Mouse (Mus musculus): ENCODE results near the gene Slc39a9. TPM values are rescaled to one million over a fixed set of nuclear protein-coding genes. Genes with fewer than 3 reads are reported as not detected.

Slc39a9 gene
- polyA plus RNA-seq (2015; fragmentation: Nextera tagmentation; extraction: Ambion mirVana) = 25.0 and 25.7 TPM in 2 replicates

DNA sequence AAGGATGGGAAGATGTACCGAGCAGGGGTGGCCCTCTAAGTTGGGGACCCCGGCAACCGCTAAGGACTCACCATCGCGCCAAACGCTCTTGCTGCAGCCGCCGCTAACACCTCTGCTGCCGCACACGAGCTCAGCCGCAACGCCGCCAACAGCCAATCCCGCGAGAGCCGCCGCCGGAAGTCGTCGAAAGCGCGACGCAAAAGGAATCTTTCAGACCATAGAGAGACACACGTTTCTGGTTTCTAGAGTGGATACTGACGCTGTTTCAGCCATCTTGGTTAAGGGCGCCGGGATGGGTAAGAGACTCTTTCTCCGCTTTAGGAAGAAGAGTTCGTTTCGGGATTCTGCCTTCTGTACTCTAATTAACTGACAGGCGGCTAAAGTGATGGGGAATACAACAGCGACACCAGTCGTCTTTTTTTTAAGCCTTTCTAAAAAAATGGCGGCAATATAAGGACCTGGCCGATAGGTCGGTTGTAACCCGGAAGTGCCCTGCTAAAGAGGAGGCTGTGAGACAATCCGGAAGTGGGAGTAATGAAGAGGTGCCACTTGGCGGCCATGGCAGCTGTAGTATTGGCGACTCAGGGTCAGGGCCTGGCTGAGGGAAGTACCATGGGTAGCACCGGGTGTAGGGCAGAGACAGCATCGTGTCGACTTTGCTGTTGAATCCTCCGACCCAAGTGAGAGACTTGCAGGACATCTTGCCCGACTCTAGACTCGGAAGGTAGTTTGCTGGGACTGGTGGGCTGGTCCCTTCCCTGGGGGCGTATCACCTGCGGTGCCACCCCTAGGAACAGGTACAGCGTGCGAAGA, at the start of gene Slc39a9, which contains the start of gene Erh:
Gene Slc39a9, plus strand, starts transcription at position 191 of the 813 bp plus-strand sequence.
Gene Erh, minus strand, starts transcription at position 649 of the 813 bp plus-strand sequence.
- peak; percentile 97 for ATAC-seq (ENCODE audit: low FRiP score, low read depth)
- Histone ChIP-seq H3K9me3 (no peaks in the 10 kb centered on the region), H3K4me3 (peak within 1 kb of the TSS; percentile 97), H3K36me3 (peaks cover 24% of the 10 kb centered on the region), H3K4me1 (replicated peaks) (peaks cover 62% of the 10 kb centered on the region), H3K27ac (replicated peaks) (peak within 1 kb of the TSS; percentile 94), H3K4me2 (peak within 1 kb of the TSS; percentile 92), H3K27me3 (no peaks in the 10 kb centered on the region), H3K9ac (peak within 1 kb of the TSS; percentile 98)
- WGBS = under 1% methylated on average over 50 of the region's 50 CpGs

GRCm38 (mm10) chr12:80594141-80594540, 49.5 kb upstream of the Slc39a9 start:
- peaks cover 24% of the 10 kb centered on the region for H3K36me3 ChIP-seq
- H3K4me1 ChIP-seq (replicated peaks) = peaks cover 12% of the 10 kb centered on the region
- H3K4me3 ChIP-seq = no peak overlapping the region
- H3K9ac ChIP-seq = no peak overlapping the region
- no peak for ATAC-seq (ENCODE audit: low FRiP score, low read depth)
- WGBS = 94% methylated on average over 4 of the region's 4 CpGs
- no peak overlapping the region for H3K4me2 ChIP-seq
- H3K27ac ChIP-seq (replicated peaks) = no peak overlapping the region
- H3K27me3 ChIP-seq = no peaks in the 10 kb centered on the region
- H3K9me3 ChIP-seq = no peaks in the 10 kb centered on the region

DNA sequence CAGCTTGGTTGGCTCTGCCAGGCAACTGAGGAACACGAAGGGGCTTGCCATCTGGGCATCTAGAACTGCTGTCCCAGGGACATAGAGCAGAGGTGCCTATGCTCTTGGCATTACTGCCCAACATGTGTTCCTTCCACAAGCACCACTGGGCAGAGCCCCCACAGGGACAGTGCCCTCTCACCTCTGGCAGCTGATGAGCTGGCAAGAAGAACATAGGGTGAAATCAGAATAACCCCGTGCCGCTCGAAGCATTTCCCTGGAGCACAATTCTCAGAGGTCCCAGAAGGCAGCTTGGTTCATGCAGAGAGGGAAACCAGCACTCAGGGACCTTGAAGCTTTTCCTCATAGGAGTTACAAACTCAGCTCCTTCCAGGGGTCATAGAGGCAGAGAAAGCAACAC, 48.9 kb upstream of the Slc39a9 start:
- no peaks in the 10 kb centered on the region for H3K9me3 ChIP-seq
- no peak overlapping the region for H3K4me2 ChIP-seq
- peaks cover 19% of the 10 kb centered on the region for H3K36me3 ChIP-seq
- no peak for ATAC-seq (ENCODE audit: low FRiP score, low read depth)
- no peaks in the 10 kb centered on the region for H3K27me3 ChIP-seq
- 88% methylated on average over 4 of the region's 4 CpGs for WGBS
- H3K27ac ChIP-seq (replicated peaks) = no peak overlapping the region
- no peak overlapping the region for H3K4me3 ChIP-seq
- peaks cover 13% of the 10 kb centered on the region for H3K4me1 ChIP-seq (replicated peaks)
- H3K9ac ChIP-seq = no peak overlapping the region

DNA sequence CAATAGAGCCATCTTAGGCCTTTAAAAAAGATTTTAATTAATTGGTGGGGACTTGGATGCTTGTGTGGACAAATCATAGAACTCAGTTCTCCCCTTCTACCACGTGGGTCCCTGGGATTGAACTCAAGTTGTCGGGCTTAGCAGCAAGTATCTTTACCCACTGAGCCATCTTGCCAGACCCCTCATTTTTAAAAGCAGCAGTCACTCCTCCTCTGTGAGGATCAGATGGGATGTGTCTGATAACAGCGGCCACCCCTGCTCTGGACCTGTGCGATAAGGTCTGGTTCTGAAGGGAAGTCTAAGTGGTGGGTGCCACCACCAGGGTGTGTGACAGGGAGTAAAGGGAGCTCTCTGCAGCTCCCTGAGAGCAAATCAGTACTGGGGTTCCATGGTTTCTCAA, 48.1 kb upstream of the Slc39a9 start:
- 96% methylated on average over 4 of the region's 4 CpGs for WGBS

DNA sequence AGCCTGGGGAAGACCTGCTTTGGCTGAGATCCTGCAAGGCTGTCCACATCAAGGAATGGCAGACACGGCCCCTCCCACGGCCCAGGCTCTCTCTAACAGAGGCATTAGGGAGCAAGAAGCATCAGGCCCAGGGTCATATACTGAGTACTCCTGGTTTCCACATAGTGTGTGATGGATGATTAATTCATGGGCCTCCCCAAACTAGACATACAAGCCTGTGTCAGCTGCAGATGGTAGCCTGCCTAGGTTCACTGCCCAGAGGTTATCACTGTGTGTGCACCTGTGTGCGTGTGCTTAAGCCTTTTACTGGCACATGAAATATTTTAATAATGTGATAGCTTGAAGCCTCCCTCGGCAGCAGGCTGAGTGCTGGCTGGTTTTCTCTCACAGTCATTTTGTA, 47.7 kb upstream of the Slc39a9 start:
- Histone ChIP-seq H3K4me2 (no peak overlapping the region), H3K9me3 (no peaks in the 10 kb centered on the region), H3K36me3 (peaks cover 8% of the 10 kb centered on the region), H3K9ac (no peak overlapping the region), H3K27me3 (no peaks in the 10 kb centered on the region), H3K4me3 (no peak overlapping the region), H3K27ac (replicated peaks) (no peak overlapping the region), H3K4me1 (replicated peaks) (peaks cover 13% of the 10 kb centered on the region)
- no peak for ATAC-seq (ENCODE audit: low FRiP score, low read depth)
- WGBS = 84% methylated on average over 4 of the region's 4 CpGs

More for the DNA sequence above, 48.1 kb upstream of the Slc39a9 start:
- Histone ChIP-seq H3K9me3 (no peaks in the 10 kb centered on the region), H3K27me3 (no peaks in the 10 kb centered on the region), H3K4me1 (replicated peaks) (peaks cover 13% of the 10 kb centered on the region), H3K4me3 (no peak overlapping the region), H3K36me3 (peaks cover 12% of the 10 kb centered on the region; the same call in 1 of the 2 replicates), H3K9ac (no peak overlapping the region), H3K4me2 (no peak overlapping the region), H3K27ac (replicated peaks) (no peak overlapping the region)
- ATAC-seq (ENCODE audit: low FRiP score, low read depth) = no peak

DNA sequence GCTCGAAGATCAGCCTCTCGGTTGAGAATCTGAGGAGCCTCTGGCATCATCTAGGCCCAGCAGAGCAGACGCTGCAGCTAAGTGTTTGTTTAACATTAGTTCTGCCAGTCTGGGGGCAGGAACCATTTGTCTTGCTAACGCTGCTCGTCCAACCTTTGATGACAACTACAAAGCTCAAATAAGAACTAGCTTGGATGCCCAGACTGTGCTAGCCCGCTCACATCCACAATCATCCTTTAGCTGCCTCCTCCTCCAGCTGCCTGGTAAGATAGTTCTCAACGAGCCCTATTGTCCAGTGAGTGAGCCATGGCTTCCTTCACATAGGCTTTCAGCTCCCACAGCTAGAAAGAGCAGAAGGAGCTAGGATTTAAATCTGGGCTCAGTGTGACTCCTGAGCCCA, 45.4 kb upstream of the Slc39a9 start:
- Histone ChIP-seq H3K4me1 (replicated peaks) (peaks cover 23% of the 10 kb centered on the region), H3K36me3 (no peaks in the 10 kb centered on the region; the same call in 1 of the 2 replicates), H3K9ac (no peak overlapping the region), H3K27me3 (no peaks in the 10 kb centered on the region), H3K4me3 (no peak overlapping the region), H3K27ac (replicated peaks) (peak overlapping the region; percentile 26), H3K4me2 (no peak overlapping the region), H3K9me3 (no peaks in the 10 kb centered on the region)
- WGBS = 22% methylated on average over 7 of the region's 7 CpGs
- ATAC-seq (ENCODE audit: low FRiP score, low read depth) = no peak

DNA sequence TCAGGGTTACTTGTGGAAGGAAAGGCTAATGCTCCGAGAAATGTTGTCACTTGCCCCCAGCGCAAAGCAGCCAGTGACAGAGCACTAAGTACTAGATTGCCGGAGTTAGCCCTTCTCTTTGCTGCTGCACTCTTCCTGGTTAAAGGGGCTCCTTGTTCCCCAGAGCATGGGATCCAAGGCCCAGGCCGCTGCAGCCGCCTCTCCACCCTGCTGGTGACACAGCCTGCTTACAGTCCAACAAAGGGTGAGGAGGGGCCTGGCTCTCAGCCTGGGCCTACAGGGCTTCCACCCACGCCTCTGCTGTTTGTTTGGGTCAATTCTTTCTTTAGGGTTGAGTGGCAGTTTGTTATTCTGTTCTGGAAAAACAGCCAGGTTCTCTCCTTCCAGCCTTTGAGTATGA, 44.9 kb upstream of the Slc39a9 start:
- WGBS = 26% methylated on average over 6 of the region's 6 CpGs
- Histone ChIP-seq H3K9me3 (no peaks in the 10 kb centered on the region), H3K4me2 (no peak overlapping the region), H3K36me3 (no peaks in the 10 kb centered on the region; the same call in 1 of the 2 replicates), H3K4me3 (no peak overlapping the region), H3K4me1 (replicated peaks) (peaks cover 28% of the 10 kb centered on the region), H3K9ac (no peak overlapping the region), H3K27ac (replicated peaks) (peak overlapping the region; percentile 26), H3K27me3 (no peaks in the 10 kb centered on the region)
- peak; percentile 80 for ATAC-seq (ENCODE audit: low FRiP score, low read depth)

GRCm38 (mm10) chr12:80601597-80602269, 42.0 kb upstream of the Slc39a9 start:
- H3K4me3 ChIP-seq = no peak overlapping the region
- H3K27me3 ChIP-seq = no peaks in the 10 kb centered on the region
- H3K9me3 ChIP-seq = no peaks in the 10 kb centered on the region
- ATAC-seq (ENCODE audit: low FRiP score, low read depth) = no peak
- no peak overlapping the region for H3K9ac ChIP-seq
- no peak overlapping the region for H3K4me2 ChIP-seq
- 74% methylated on average over 9 of the region's 9 CpGs for WGBS
- H3K27ac ChIP-seq (replicated peaks) = no peak overlapping the region
- H3K36me3 ChIP-seq = no peaks in the 10 kb centered on the region; the same call in 1 of the 2 replicates
- peaks cover 37% of the 10 kb centered on the region for H3K4me1 ChIP-seq (replicated peaks)

- H3K4me2 ChIP-seq = no peak overlapping the region
- H3K27me3 ChIP-seq = no peaks in the 10 kb centered on the region
- WGBS = 97% methylated on average over 5 of the region's 5 CpGs
- ATAC-seq (ENCODE audit: low FRiP score, low read depth) = no peak
- H3K9ac ChIP-seq = no peak overlapping the region
- H3K4me3 ChIP-seq = no peak overlapping the region
- peaks cover 37% of the 10 kb centered on the region for H3K4me1 ChIP-seq (replicated peaks)
- no peak overlapping the region for H3K27ac ChIP-seq (replicated peaks)
- H3K36me3 ChIP-seq = no peaks in the 10 kb centered on the region; the same call in 1 of the 2 replicates
- no peaks in the 10 kb centered on the region for H3K9me3 ChIP-seq
These were observed 41.3 kb upstream of the Slc39a9 start for GRCm38 (mm10) chr12:80602432-80602831.

DNA sequence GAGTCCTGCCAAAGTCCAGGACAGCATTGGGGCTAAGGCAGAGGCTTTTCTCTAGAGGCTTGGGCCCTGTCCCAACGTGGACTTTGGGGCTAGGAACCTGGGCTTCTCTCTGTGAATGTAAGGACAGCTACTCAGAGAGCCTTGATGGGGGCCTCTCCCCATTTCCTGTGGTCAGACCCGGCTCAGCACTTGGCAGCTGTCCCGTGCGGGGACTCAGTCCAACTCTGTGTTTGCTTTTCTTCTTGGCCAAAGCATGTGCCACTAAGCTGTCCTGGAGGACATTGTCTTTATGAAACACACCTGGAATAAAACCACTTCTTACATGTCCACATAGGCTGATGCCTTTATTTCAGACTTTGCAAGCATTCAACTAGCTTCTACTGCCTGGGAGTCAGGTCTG, 40.1 kb upstream of the Slc39a9 start:
- no peak for ATAC-seq (ENCODE audit: low FRiP score, low read depth)
- 51% methylated on average over 4 of the region's 4 CpGs for WGBS
- H3K4me1 ChIP-seq (replicated peaks) = peaks cover 31% of the 10 kb centered on the region
- no peaks in the 10 kb centered on the region for H3K9me3 ChIP-seq
- H3K27me3 ChIP-seq = no peaks in the 10 kb centered on the region
- no peak overlapping the region for H3K4me2 ChIP-seq
- H3K27ac ChIP-seq (replicated peaks) = no peak overlapping the region; the same call in 1 of the 2 replicates
- H3K4me3 ChIP-seq = no peak overlapping the region
- no peak overlapping the region for H3K9ac ChIP-seq
- no peaks in the 10 kb centered on the region; the same call in 1 of the 2 replicates for H3K36me3 ChIP-seq

GRCm38 (mm10) chr12:80604218-80604617, 39.5 kb upstream of the Slc39a9 start:
- no peak overlapping the region; the same call in 1 of the 2 replicates for H3K27ac ChIP-seq (replicated peaks)

GRCm38 (mm10) chr12:80608576-80608975, 35.1 kb upstream of the Slc39a9 start:
- no peaks in the 10 kb centered on the region for H3K36me3 ChIP-seq
- ATAC-seq (ENCODE audit: low FRiP score, low read depth) = no peak
- no peaks in the 10 kb centered on the region for H3K27me3 ChIP-seq
- WGBS = 88% methylated on average over 1 of the region's 1 CpGs
- no peak overlapping the region for H3K9ac ChIP-seq
- no peak overlapping the region for H3K27ac ChIP-seq (replicated peaks)
- H3K4me1 ChIP-seq (replicated peaks) = peaks cover 11% of the 10 kb centered on the region
- H3K4me3 ChIP-seq = no peak overlapping the region
- no peaks in the 10 kb centered on the region for H3K9me3 ChIP-seq
- H3K4me2 ChIP-seq = no peak overlapping the region

More at GRCm38 (mm10) chr12:80604218-80604617, 39.5 kb upstream of the Slc39a9 start:
- 0 out of 2 replicates have a peak, but pooled peaks have one; percentile 21 for ATAC-seq (ENCODE audit: low FRiP score, low read depth)
- Histone ChIP-seq H3K4me2 (no peak overlapping the region), H3K27me3 (no peaks in the 10 kb centered on the region), H3K4me3 (no peak overlapping the region), H3K4me1 (replicated peaks) (peaks cover 25% of the 10 kb centered on the region), H3K36me3 (no peaks in the 10 kb centered on the region; the same call in 1 of the 2 replicates), H3K9me3 (no peaks in the 10 kb centered on the region), H3K9ac (no peak overlapping the region)
- 76% methylated on average over 2 of the region's 2 CpGs for WGBS

All from hindbrain, embryonic 15.5 days (tissue).